Mouse (Mus musculus) CH12.LX (cell line): ENCODE results near the gene Ppp2r2c.

Source experiments
- BHLHE40 ChIP-seq: IDR thresholded peaks from 2 replicates; pipeline ENCODE4 v1.6.1; 2011; ENCODE audit warnings: mild to moderate bottlenecking, low read depth, low read length, improper control_type of control experiment
- CTCF ChIP-seq, 2 experiments: IDR thresholded peaks in 1 of 2; conservative IDR thresholded peaks in 1 of 2; 2 replicates each; pipeline ENCODE4 v1.5.1; 2011 to 2012; ENCODE audit warnings: low read depth in 2 of 2, low read length in 2 of 2, improper control_type of control experiment in 1 of 2, inconsistent platforms in 1 of 2, mild to moderate bottlenecking in 1 of 2, moderate library complexity in 1 of 2
- ELF1 ChIP-seq: IDR thresholded peaks from 2 replicates; pipeline ENCODE4 v1.6.1; 2014; ENCODE audit warnings: low read depth, mild to moderate bottlenecking, inconsistent platforms, low read length, improper control_type of control experiment
- EP300 ChIP-seq: IDR thresholded peaks from 2 replicates; pipeline ENCODE4 v1.6.1; 2011; ENCODE audit warnings: low read length, improper control_type of control experiment
- MEF2A ChIP-seq: IDR thresholded peaks from 2 replicates; pipeline ENCODE4 v1.6.1; 2014; ENCODE audit warnings: low read depth, mild to moderate bottlenecking, inconsistent platforms, low read length, improper control_type of control experiment, borderline replicate concordance
- MYC ChIP-seq: IDR thresholded peaks from 2 replicates; pipeline ENCODE4 v1.6.1; 2011; ENCODE audit warnings: low read depth, mild to moderate bottlenecking, improper control_type of control experiment, low read length
- NRF1 ChIP-seq: IDR thresholded peaks from 2 replicates; pipeline ENCODE4 v1.6.1; 2014; ENCODE audit warnings: low read depth, mild to moderate bottlenecking, inconsistent platforms, low read length, improper control_type of control experiment, moderate library complexity
- POLR2A ChIP-seq: IDR thresholded peaks from 2 replicates; pipeline ENCODE4 v1.6.1; 2011; ENCODE audit warnings: low read depth, mild to moderate bottlenecking, improper control_type of control experiment, low read length
- POLR2AphosphoS2 ChIP-seq: IDR thresholded peaks from 2 replicates; pipeline ENCODE4 v1.6.1; 2011; ENCODE audit warnings: low read depth, low read length, improper control_type of control experiment
- ZMIZ1 ChIP-seq: IDR thresholded peaks from 2 replicates; pipeline ENCODE4 v1.6.1; 2012; ENCODE audit warnings: low read depth, mild to moderate bottlenecking, inconsistent platforms, low read length, improper control_type of control experiment
- ZNF384 ChIP-seq: IDR thresholded peaks from 2 replicates; pipeline ENCODE4 v1.6.1; 2012; ENCODE audit warnings: low read depth, low read length, improper control_type of control experiment, inconsistent platforms

- TF ChIP-seq CTCF (conservative IDR thresholded peaks at IDR 0.05 in 1 of 2, IDR thresholded peaks at IDR 0.05 in 1 of 2; ENCODE audit: low read depth in 2 of 2, low read length in 2 of 2) (no peak), ZNF384 (no peak), MEF2A (no peak), EP300 (no peak), POLR2AphosphoS2 (no peak), ELF1 (no peak), ZMIZ1 (no peak), MYC (no peak), NRF1 (no peak), POLR2A (no peak), BHLHE40 (no peak)
Observed at GRCm38 (mm10) chr5:36986617-36987016, 118.3 kb downstream of the Ppp2r2c start.
